Mouse (Mus musculus) adrenal gland, postnatal 0 days (tissue): Measurements from ENCODE around the gene Dnajc16. TPM values are rescaled to one million over a fixed set of nuclear protein-coding genes. Genes with fewer than 3 reads are reported as not detected.

ENCODE experiments used
- polyA plus RNA-seq: library from polyadenylated mRNA; unstranded; fragments of >200 nt; fragmentation: Nextera tagmentation; extraction: Ambion mirVana; gene quantifications from 2 replicates; pipeline ENCODE4 v1.2.1, GENCODE M21; 2015

Dnajc16 gene
- 3.3 and 5.2 TPM in 2 replicates for polyA plus RNA-seq

GRCm38 (mm10) chr4:141790524-141790990, at the start of gene Dnajc16:
Dnajc16 (minus strand) TSS chr4:141790931.

GRCm38 (mm10) chr4:141826060-141826459, 35.3 kb upstream of the Dnajc16 start, which contains the start of gene Cela2a:
Cela2a (minus strand) TSS chr4:141826160.

GRCm38 (mm10) chr4:141793282-141794151, 2.8 kb upstream of the Dnajc16 start, which contains the start of gene Casp9:
Casp9 (plus strand) TSS chr4:141793612.

DNA sequence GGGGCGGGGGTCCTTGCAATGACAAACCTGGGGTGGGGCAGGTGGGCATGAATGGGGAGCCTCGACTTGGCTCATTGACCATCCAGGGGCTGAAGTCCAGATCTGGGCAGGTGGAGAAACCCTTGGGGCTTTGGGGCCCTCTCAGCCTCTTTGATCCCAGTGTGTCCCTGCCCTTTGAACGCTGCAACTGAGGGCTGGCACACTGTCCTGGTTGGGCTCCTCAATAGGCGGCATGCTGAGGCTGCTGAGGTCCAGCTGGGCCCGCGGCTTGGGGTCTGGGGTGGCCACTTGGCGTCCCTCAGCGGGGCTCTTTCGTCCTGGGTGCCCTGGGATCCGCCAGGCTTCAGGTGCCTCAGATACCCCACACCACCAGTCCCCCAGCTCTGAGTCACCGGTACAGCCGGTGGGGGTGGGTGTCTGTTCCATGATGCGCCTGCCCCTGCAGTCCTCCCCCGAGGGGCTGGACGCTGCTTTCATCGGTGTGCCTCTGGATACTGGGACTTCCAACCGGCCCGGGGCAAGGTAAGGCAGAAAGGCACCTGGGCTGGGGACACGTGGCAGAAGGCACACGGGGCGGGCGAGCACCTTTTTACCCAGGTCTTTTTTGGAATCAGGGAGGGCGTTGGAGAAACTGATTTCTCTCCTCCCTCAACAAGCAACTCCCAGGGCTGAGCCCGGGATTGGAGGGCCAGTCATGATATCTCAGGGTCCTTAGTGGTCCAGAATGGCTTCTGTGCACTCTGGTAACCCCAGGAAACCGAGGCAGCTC, 44.0 kb downstream of the Dnajc16 start, which contains the start of gene Agmat:
Gene Agmat (plus strand): TSS at position 95 of the 769 bp plus-strand sequence.

DNA sequence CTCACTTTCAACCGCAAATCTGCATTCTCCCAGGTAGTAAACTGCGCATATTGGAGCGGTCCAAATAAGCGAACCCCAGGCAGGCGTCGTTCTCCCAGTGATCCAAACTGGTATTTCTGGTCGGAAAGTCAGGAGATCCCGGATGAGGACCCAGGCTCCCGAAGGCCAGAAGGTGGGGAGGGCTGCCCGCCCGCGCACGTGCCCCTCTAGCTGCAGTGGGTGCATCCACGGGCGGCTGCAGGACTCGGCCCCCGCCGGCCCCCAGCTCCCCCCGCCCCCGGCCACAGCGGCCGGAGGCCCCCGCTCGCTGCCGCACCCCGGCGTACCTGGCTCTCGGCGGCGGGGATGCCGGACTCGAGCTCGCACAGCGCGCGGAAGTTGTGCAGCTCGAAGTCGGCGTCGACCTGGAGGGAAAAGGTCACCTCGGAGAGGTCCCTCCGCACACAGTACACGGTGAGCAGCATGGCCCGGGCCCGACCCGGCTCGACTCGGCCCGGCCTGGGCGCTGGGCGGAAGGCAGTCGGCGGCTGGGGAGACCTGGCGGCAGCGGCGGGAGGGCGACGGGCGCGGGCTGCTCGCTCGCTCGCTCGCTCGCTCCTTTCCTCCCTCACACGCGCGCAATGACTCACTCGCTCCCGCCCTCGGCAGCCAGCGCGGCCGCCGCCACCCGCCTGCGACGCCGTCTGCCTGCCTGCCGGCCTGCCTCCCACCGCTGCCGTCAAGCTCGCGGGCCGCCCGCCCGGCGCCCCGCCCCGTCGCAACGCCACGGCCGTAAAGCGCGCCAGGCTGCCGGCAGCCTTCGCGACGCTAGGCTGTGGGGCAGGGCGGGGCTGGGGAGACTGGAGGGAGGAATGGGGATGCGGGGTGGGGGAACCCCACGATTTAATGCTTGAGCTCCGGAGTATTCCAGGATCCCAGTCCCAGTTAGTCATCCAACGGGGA, 67.7 kb downstream of the Dnajc16 start, which contains the start of gene Ddi2:
Gene Ddi2 (minus strand): TSS at position 689 of the 942 bp plus-strand sequence.

Other genes with a start within 250 kb of the Dnajc16 start
- 22.7 and 34.9 TPM in 2 replicates for gene Fblim1, start 184.8 kb downstream of the Dnajc16 start, polyA plus RNA-seq
- gene Tmem82, start 172.3 kb downstream of the Dnajc16 start, polyA plus RNA-seq = 1.8 and 2.6 TPM in 2 replicates
- 1.5 and 2.2 TPM in 2 replicates for gene Slc25a34, start 167.1 kb downstream of the Dnajc16 start, polyA plus RNA-seq
- gene Plekhm2, start 126.0 kb downstream of the Dnajc16 start, polyA plus RNA-seq = 5.7 and 7.2 TPM in 2 replicates
- gene Rsc1a1, start 105.3 kb downstream of the Dnajc16 start, polyA plus RNA-seq = not detected in 2 replicates
- 9.7 and 17.0 TPM in 2 replicates for gene Ddi2, start 67.5 kb downstream of the Dnajc16 start, polyA plus RNA-seq
- 7.0 and 7.7 TPM in 2 replicates for gene Agmat, start 44.3 kb downstream of the Dnajc16 start, polyA plus RNA-seq
- 13.7 and 20.1 TPM in 2 replicates for gene Casp9, start 2.7 kb upstream of the Dnajc16 start, polyA plus RNA-seq
- gene Cela2a, start 35.2 kb upstream of the Dnajc16 start, polyA plus RNA-seq = 0.12 and 0.39 TPM in 2 replicates
- gene Ctrc, start 55.4 kb upstream of the Dnajc16 start, polyA plus RNA-seq = not detected in 2 replicates
- gene Efhd2, start 84.0 kb upstream of the Dnajc16 start, polyA plus RNA-seq = 45.3 and 51.3 TPM in 2 replicates
- gene Fhad1, start 224.2 kb upstream of the Dnajc16 start, polyA plus RNA-seq = 1.3 and 1.4 TPM in 2 replicates